Mouse (Mus musculus) testis, adult 2 months (tissue): ENCODE data around the gene Cdk9. TPM values are rescaled to one million over a fixed set of nuclear protein-coding genes. Genes with fewer than 3 reads are reported as not detected.

ENCODE experiments used
- H3K27ac ChIP-seq: fragments of 200-500 bp; 2 replicates; pipeline ENCODE4 v1.5.1; 2012; ENCODE audit warnings: low read depth, low read length; ENCODE audit not compliant: control insufficient read depth, insufficient read depth
- H3K27me3 ChIP-seq: fragments of 200-500 bp; 2 replicates; pipeline ENCODE4 v1.6.1; 2012; ENCODE audit warnings: mild to moderate bottlenecking, low read length, moderate library complexity; ENCODE audit not compliant: control insufficient read depth, insufficient read depth
- H3K36me3 ChIP-seq: fragments of 200-500 bp; 2 replicates; pipeline ENCODE4 v1.6.1; 2012; ENCODE audit warnings: mild to moderate bottlenecking, low read length; ENCODE audit not compliant: control insufficient read depth, insufficient read depth
- H3K4me1 ChIP-seq: fragments of 200-500 bp; 2 replicates; pipeline ENCODE4 v1.6.1; 2012; ENCODE audit warnings: low read length; ENCODE audit not compliant: control insufficient read depth, insufficient read depth
- H3K4me3 ChIP-seq: fragments of 200-500 bp; 2 replicates; pipeline ENCODE4 v1.5.1; 2012; ENCODE audit warnings: low read depth, mild to moderate bottlenecking, low read length, moderate library complexity, mixed read lengths; ENCODE audit not compliant: control insufficient read depth
- CTCF ChIP-seq: fragments of 200-500 bp; IDR thresholded peaks from 2 replicates; pipeline ENCODE4 v1.5.1; 2012; ENCODE audit warnings: low read depth, mild to moderate bottlenecking, inconsistent platforms, low read length, moderate library complexity; ENCODE audit not compliant: control insufficient read depth, insufficient read depth, insufficient replicate concordance
- POLR2A ChIP-seq: fragments of 200-500 bp; IDR thresholded peaks from 2 replicates; pipeline ENCODE4 v1.6.1; 2012; ENCODE audit warnings: low read depth, mild to moderate bottlenecking, inconsistent platforms, low read length, moderate library complexity; ENCODE audit not compliant: control insufficient read depth
- polyA plus RNA-seq: library from polyadenylated mRNA; depleted of rRNA; stranded (reverse); fragments of >200 nt; gene quantifications from 2 replicates; pipeline ENCODE4 v1.2.3, GENCODE M21; 2012

Gene Cdk9
- polyA plus RNA-seq, 1 experiment: 121 TPM

DNA sequence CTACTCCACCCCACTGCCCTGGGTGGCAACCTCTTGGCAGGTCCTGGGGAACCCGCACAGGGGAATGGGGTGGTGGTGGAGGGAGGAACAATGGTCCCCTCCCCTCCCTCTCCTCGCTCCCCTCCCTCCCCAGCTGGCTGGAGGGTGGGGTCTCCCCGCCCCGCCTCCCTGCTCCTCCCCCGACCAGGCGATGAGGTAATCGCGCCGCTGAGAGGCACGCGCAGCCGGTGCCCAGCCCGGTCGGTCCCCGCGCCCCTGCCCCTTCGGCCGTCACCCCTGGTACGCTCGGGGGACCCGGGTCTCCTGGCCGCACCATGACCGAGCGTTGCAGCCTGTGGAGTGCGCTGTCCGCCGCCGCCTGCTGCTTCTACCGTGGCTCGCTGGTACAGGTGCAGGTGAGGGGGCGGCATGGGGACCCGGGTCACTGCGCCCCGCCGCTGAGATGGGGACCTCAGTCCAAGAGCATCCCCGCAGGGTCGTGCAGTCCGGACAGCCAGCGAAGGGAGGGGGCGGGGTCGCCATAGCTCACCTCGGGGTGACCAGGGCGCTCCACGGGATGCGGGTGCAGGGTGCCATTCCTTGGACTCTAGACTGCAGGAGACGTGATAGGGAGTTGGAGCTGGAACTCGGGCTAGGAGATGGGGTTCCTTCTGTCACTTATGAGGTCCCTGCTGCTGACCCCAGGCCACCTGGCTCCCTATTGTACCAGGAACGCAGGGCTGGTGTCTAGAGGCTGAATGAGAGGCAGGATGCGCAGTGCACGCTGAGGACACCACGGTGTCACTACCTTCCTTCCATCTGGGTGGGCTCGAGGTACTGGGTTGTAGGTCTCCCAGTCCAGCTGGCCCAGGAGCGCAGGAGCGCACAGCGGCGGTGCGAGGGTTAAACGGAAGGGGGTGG, 28.6 kb upstream of the Cdk9 start:
- Histone ChIP-seq H3K4me1 (peaks cover 16% of the 10 kb centered on the region), H3K4me3 (peak overlapping the region; percentile 52), H3K27ac (no peak overlapping the region), H3K27me3 (no peaks in the 10 kb centered on the region), H3K36me3 (no peaks in the 10 kb centered on the region)
- TF ChIP-seq POLR2A: no peak
- no peak for TF ChIP-seq CTCF

DNA sequence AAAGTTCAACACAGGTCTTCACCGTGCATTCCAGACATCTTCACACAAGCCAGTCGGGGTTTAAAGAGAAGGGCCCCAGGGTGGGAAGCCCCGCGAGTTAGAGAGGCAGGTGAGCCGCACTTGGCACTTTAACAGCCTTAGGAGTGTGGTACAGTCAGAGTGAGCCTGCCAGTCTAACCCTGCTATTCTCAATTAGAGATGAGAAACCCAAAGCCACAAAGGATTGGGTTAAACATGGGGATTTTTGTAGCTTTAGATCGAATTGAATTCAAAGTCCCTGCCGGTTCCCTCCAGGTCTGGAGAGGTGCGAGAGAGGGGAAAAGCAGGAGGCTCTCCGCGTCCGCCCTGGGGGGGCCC, 28.0 kb upstream of the Cdk9 start, which contains the start of gene 6330409D20Rik:
6330409D20Rik (minus strand) TSS at position 101 of the 357 bp plus-strand sequence.
- Histone ChIP-seq H3K4me1 (peaks cover 16% of the 10 kb centered on the region), H3K27ac (no peak within 1 kb of the TSS)

DNA sequence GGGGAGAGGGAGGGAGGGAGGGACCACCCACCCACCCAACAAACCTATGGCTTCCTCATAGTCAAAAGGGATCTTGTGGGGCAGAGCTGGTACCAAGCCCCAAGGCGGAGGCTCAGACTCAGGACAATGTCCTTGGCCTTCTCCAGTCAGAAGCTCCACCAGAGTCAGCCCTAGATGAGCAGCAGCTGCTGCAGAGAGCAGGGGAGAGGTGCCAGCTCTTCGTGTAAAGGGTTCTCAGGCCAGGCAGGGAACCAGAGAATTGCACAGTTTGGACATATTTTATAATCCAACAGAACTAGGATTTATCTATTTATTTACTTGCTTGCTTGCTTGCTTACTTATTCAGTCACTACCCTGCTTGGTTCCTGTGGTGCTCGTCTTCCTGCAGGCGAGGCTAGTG, 26.4 kb upstream of the Cdk9 start:
- H3K27ac ChIP-seq: no peak overlapping the region
- TF ChIP-seq POLR2A: no peak
- TF ChIP-seq CTCF: no peak
- H3K4me1 ChIP-seq: peaks cover 16% of the 10 kb centered on the region
- H3K4me3 ChIP-seq: no peak overlapping the region
- H3K36me3 ChIP-seq: no peaks in the 10 kb centered on the region
- H3K27me3 ChIP-seq: no peaks in the 10 kb centered on the region

More for the DNA sequence above, 28.0 kb upstream of the Cdk9 start, which contains the start of gene 6330409D20Rik:
- H3K4me3 ChIP-seq: peak within 1 kb of the TSS; percentile 52
- no peaks in the 10 kb centered on the region for H3K36me3 ChIP-seq
- no peak for TF ChIP-seq CTCF
- no peak for TF ChIP-seq POLR2A
- no peaks in the 10 kb centered on the region for H3K27me3 ChIP-seq

DNA sequence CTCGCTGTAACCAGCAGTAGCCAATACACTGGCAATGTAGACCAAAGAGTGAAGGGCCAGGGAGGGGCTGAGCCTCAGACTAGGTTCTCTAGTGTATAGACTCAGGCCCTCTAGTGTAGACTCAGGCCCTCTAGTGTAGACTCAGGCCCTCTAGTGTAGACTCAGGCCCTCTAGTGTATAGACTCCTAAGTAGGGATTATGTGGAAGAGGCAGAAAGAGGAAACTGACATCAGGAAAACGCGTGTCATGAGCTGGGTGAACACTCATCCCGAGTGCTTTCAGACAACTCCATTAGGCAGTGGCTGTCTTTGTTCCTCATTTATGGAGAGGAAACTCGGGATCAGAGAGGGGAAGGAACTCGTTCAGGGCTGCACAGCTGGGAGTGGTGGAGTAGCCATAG, 24.1 kb upstream of the Cdk9 start:
- H3K27me3 ChIP-seq: no peaks in the 10 kb centered on the region
- H3K27ac ChIP-seq: no peak overlapping the region
- H3K36me3 ChIP-seq: no peaks in the 10 kb centered on the region
- H3K4me3 ChIP-seq: no peak overlapping the region
- H3K4me1 ChIP-seq: peaks cover 12% of the 10 kb centered on the region
- no peak for TF ChIP-seq POLR2A
- TF ChIP-seq CTCF: no peak

DNA sequence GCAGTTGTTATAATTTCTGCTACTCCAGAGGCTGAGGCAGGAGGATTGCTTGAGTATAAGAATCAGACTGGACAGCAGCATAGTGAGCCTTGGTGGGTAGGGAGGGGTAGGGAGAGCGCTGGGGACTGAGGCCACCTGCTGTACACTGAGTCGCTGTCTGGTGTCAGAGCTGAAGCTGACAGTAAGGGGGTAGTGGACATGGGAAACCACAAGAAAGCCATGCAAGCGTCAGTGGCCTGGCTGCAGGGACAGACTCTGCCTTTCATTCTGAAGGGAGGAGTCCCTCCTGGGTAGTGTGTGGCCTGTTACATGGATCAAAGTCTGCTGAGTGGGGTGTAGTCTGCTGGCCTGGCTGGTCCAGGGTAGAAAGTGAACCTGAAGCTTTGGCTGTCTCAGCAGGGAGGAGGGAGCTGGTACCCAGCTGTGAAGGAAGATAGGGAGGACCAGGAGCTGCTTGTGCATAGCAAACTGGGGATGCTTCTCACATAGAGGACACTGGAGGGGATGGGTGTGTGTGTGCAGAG, 23.5 kb upstream of the Cdk9 start:
- TF ChIP-seq CTCF: no peak
- no peak for TF ChIP-seq POLR2A
- no peaks in the 10 kb centered on the region for H3K36me3 ChIP-seq
- no peak overlapping the region for H3K27ac ChIP-seq
- H3K4me3 ChIP-seq: no peak overlapping the region
- H3K27me3 ChIP-seq: no peaks in the 10 kb centered on the region
- peaks cover 5% of the 10 kb centered on the region for H3K4me1 ChIP-seq

DNA sequence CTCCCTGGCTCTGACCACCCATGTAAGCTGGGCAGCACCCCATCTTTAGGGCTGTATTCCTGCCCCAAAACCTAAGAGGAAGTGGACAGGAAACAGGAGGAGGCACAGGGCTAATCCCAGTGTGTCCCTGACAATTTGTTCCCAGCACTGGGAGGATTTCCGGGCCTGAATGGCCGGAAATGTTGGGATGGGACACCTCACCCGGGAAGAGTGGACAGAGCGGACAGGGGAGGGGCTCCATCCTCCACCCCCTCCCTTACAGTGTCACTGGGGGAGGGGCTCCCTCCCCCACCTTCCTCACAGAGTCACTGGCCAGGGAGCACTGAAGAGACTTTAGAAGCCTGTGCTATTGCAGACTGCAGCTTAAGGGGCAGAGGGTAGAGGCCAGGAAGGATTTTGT, 22.1 kb upstream of the Cdk9 start:
- no peak overlapping the region for H3K27ac ChIP-seq
- H3K27me3 ChIP-seq: no peaks in the 10 kb centered on the region
- H3K4me3 ChIP-seq: no peak overlapping the region
- no peak for TF ChIP-seq CTCF
- TF ChIP-seq POLR2A: no peak
- no peaks in the 10 kb centered on the region for H3K36me3 ChIP-seq
- H3K4me1 ChIP-seq: no peaks in the 10 kb centered on the region

DNA sequence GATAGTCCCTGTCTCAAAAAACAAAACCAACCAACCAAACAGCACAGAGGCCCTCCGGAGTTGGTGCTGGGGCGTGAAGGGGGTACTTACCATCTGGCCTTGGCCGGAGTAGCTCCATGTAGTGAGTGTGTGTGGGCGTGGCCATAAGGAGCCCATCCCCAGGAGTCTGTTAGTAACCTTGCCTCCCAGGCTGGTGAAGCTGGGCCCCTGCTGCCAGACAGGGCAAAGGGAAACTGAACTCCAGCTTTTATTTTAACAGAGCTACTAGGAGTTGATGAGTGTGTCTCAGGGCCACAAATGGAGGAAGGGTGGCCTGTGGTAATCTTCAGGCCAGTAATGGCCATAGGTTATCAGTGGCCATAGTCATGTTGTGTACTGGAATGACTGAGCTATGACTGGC, 21.6 kb upstream of the Cdk9 start:
- Histone ChIP-seq H3K27ac (no peak overlapping the region), H3K4me1 (no peaks in the 10 kb centered on the region), H3K36me3 (no peaks in the 10 kb centered on the region), H3K27me3 (no peaks in the 10 kb centered on the region), H3K4me3 (no peak overlapping the region)
- no peak for TF ChIP-seq CTCF
- no peak for TF ChIP-seq POLR2A

DNA sequence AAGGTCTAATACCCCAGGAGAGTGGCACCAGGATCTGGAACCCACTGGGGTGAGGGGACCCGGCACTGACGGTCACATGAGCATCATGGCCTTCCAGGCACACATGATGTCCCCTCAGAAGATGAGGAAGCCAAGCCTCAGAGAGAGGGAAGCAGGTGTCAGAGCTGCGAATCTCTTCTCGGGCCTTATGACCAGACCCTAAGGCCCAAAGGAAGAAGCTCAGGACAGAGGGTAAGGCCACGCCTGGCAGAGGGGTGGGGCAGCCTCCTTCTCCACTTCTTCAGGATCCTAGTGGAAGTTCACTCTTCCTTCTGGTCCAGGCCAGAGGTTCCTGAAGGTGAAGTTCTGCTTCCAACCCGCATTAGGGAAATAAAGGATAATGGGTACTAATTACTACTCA, 19.8 kb upstream of the Cdk9 start:
- H3K27me3 ChIP-seq: no peaks in the 10 kb centered on the region
- TF ChIP-seq CTCF: no peak
- no peak for TF ChIP-seq POLR2A
- H3K4me3 ChIP-seq: no peak overlapping the region
- no peaks in the 10 kb centered on the region for H3K36me3 ChIP-seq
- peaks cover 6% of the 10 kb centered on the region for H3K4me1 ChIP-seq
- no peak overlapping the region for H3K27ac ChIP-seq
